8 mouse cellular contexts compared by ENCODE assay signal in genomic region chr15:5116270-5117030, GRCm38 (mm10). TPM values are rescaled to one million over a fixed set of nuclear protein-coding genes. Genes with fewer than 3 reads are reported as not detected.
A peak's percentile ranks its signal among the peaks of the same experiment; 100 is the strongest.
DNase-seq lines count a peak whose midpoint lies in the region; ATAC-seq and TF ChIP-seq lines count a peak whose summit lies in the region.

TSS of gene Rpl37 (plus strand) at chr15:5116645.

- H3K9ac ChIP-seq in forebrain, embryonic 12.5 days: peak within 1 kb of the TSS; percentile 93
- peak within 1 kb of the TSS; percentile 73 for H3K9ac ChIP-seq in heart, postnatal 0 days (replicated peaks; ENCODE audit: low read depth, low read length)
- H3K9ac ChIP-seq in liver, embryonic 16.5 days (ENCODE audit: low read depth, low read length): peak within 1 kb of the TSS; percentile 90
- H3K9ac ChIP-seq in neural tube, embryonic 13.5 days: peak within 1 kb of the TSS; percentile 97

- peaks cover 48% of the 10 kb centered on the region for H3K36me3 ChIP-seq in E14TG2a.4 (ENCODE audit: insufficient read depth, low read length)
- H3K36me3 ChIP-seq in forebrain, embryonic 12.5 days (replicated peaks): peaks cover 40% of the 10 kb centered on the region
- peaks cover 38% of the 10 kb centered on the region for H3K36me3 ChIP-seq in heart, postnatal 0 days (replicated peaks; ENCODE audit: control insufficient read depth, insufficient read depth, low read length)
- H3K36me3 ChIP-seq in liver, embryonic 16.5 days (ENCODE audit: control insufficient read depth, insufficient read depth): peaks cover 35% of the 10 kb centered on the region
- peaks cover 41% of the 10 kb centered on the region for H3K36me3 ChIP-seq in neural tube, embryonic 13.5 days
- peaks cover 4% of the 10 kb centered on the region for H3K36me3 ChIP-seq in testis, adult 2 months (ENCODE audit: control insufficient read depth, insufficient read depth, low read length)

- H3K27ac ChIP-seq in forebrain, embryonic 12.5 days: peak within 1 kb of the TSS; percentile 91
- H3K27ac ChIP-seq in heart, postnatal 0 days (ENCODE audit: low read depth): peak within 1 kb of the TSS; percentile 93
- H3K27ac ChIP-seq in liver, embryonic 16.5 days (ENCODE audit: low read length): peak within 1 kb of the TSS; percentile 93
- H3K27ac ChIP-seq in neural tube, embryonic 13.5 days (replicated peaks): peak within 1 kb of the TSS; percentile 92
- H3K27ac ChIP-seq in testis, adult 2 months (ENCODE audit: control insufficient read depth, insufficient read depth, low read depth, low read length): peak within 1 kb of the TSS; percentile 95

- H3K27me3 ChIP-seq in E14TG2a.4 (ENCODE audit: insufficient read depth, low read length): no peaks in the 10 kb centered on the region
- H3K27me3 ChIP-seq in forebrain, embryonic 12.5 days: no peaks in the 10 kb centered on the region
- H3K27me3 ChIP-seq in heart, postnatal 0 days (ENCODE audit: control insufficient read depth, insufficient read depth, low read length): no peaks in the 10 kb centered on the region
- H3K27me3 ChIP-seq in liver, embryonic 16.5 days (ENCODE audit: control insufficient read depth, insufficient read depth, low read depth, low read length): no peaks in the 10 kb centered on the region
- no peaks in the 10 kb centered on the region for H3K27me3 ChIP-seq in neural tube, embryonic 13.5 days
- no peaks in the 10 kb centered on the region for H3K27me3 ChIP-seq in testis, adult 2 months (ENCODE audit: control insufficient read depth, insufficient read depth, low read length)

- peaks cover 46% of the 10 kb centered on the region for H3K4me1 ChIP-seq in E14TG2a.4 (replicated peaks; ENCODE audit: low read depth, low read length)
- peaks cover 23% of the 10 kb centered on the region for H3K4me1 ChIP-seq in forebrain, embryonic 12.5 days
- peaks cover 14% of the 10 kb centered on the region for H3K4me1 ChIP-seq in heart, postnatal 0 days (ENCODE audit: control insufficient read depth, insufficient read depth)
- peaks cover 49% of the 10 kb centered on the region for H3K4me1 ChIP-seq in liver, embryonic 16.5 days (ENCODE audit: control insufficient read depth, low read depth, low read length)
- peaks cover 31% of the 10 kb centered on the region for H3K4me1 ChIP-seq in neural tube, embryonic 13.5 days (replicated peaks)
- peaks cover 4% of the 10 kb centered on the region for H3K4me1 ChIP-seq in testis, adult 2 months (ENCODE audit: control insufficient read depth, insufficient read depth, low read length)

- TF ChIP-seq CTCF in E14TG2a.4 (conservative IDR thresholded peaks at IDR 0.05; ENCODE audit: low read length): peak; percentile 35
- peak; percentile 62 for TF ChIP-seq CTCF in heart, postnatal 0 days (IDR thresholded peaks at IDR 0.05; ENCODE audit: low read depth)
- TF ChIP-seq CTCF in testis, adult 2 months (IDR thresholded peaks at IDR 0.05; ENCODE audit: control insufficient read depth, insufficient read depth, insufficient replicate concordance, low read depth, low read length): no peak

- DNase-seq in c-Kit-positive CD71-positive TER-119-positive erythroid progenitor cells, embryonic 14.5 days (ENCODE audit: low spot score): peak; percentile 97
- DNase-seq in heart, postnatal 0 days (ENCODE audit: low spot score): peak; percentile 98
- DNase-seq in kidney, postnatal 4 days: peak; percentile 99

- ATAC-seq in forebrain, embryonic 12.5 days (ENCODE audit: low FRiP score): peak; percentile 100
- ATAC-seq in heart, postnatal 0 days (ENCODE audit: insufficient read depth, low read depth): peak; percentile 98
- ATAC-seq in liver, embryonic 16.5 days (ENCODE audit: low read depth): peak; percentile 97
- peak; percentile 99 for ATAC-seq in neural tube, embryonic 13.5 days (ENCODE audit: low read depth)

- peak within 1 kb of the TSS; percentile 70 for H3K4me2 ChIP-seq in forebrain, embryonic 12.5 days
- H3K4me2 ChIP-seq in heart, postnatal 0 days (ENCODE audit: low read depth, low read length): peak within 1 kb of the TSS; percentile 75
- H3K4me2 ChIP-seq in liver, embryonic 16.5 days (ENCODE audit: low read depth, low read length): peak within 1 kb of the TSS; percentile 88
- H3K4me2 ChIP-seq in neural tube, embryonic 13.5 days: peak within 1 kb of the TSS; percentile 91

- no peaks in the 10 kb centered on the region for H3K9me3 ChIP-seq in E14TG2a.4 (ENCODE audit: low read length)
- H3K9me3 ChIP-seq in forebrain, embryonic 12.5 days: no peaks in the 10 kb centered on the region
- no peaks in the 10 kb centered on the region for H3K9me3 ChIP-seq in heart, postnatal 0 days (replicated peaks; ENCODE audit: control insufficient read depth, low read length)
- H3K9me3 ChIP-seq in liver, embryonic 16.5 days (replicated peaks; ENCODE audit: control insufficient read depth, low read length): no peaks in the 10 kb centered on the region
- H3K9me3 ChIP-seq in neural tube, embryonic 13.5 days: no peaks in the 10 kb centered on the region

- TF ChIP-seq POLR2A in testis, adult 2 months (IDR thresholded peaks at IDR 0.05; ENCODE audit: control insufficient read depth, low read depth, low read length): peak; percentile 82

- 0 out of 2 replicates have a peak, but pooled peaks have one; percentile 66 for TF ChIP-seq EP300 in heart, postnatal 0 days (IDR thresholded peaks at IDR 0.05; ENCODE audit: low read depth)

- H3K4me3 ChIP-seq in E14TG2a.4 (replicated peaks; ENCODE audit: low read length): peak within 1 kb of the TSS; percentile 97
- H3K4me3 ChIP-seq in forebrain, embryonic 12.5 days (replicated peaks): peak within 1 kb of the TSS; percentile 90
- peak within 1 kb of the TSS; percentile 67 for H3K4me3 ChIP-seq in heart, postnatal 0 days (ENCODE audit: low read depth, low read length)
- H3K4me3 ChIP-seq in liver, embryonic 16.5 days (ENCODE audit: low read depth, low read length): peak within 1 kb of the TSS; percentile 96
- peak within 1 kb of the TSS; percentile 96 for H3K4me3 ChIP-seq in neural tube, embryonic 13.5 days
- peak within 1 kb of the TSS; percentile 94 for H3K4me3 ChIP-seq in testis, adult 2 months (ENCODE audit: control insufficient read depth, low read depth, low read length)

- WGBS in forebrain, embryonic 12.5 days: under 1% methylated on average over 55 of the region's 55 CpGs
- WGBS in heart, postnatal 0 days: under 1% methylated on average over 48 of the region's 55 CpGs
- under 1% methylated on average over 55 of the region's 55 CpGs for WGBS in liver, embryonic 16.5 days (ENCODE audit: insufficient replicate concordance)
- under 1% methylated on average over 55 of the region's 55 CpGs for WGBS in neural tube, embryonic 13.5 days

RNA-seq across cellular contexts. Expression of gene Rpl37, which starts in this region (rescaled TPM):
- 475 and 476 TPM in 2 replicates for polyA plus RNA-seq in forebrain, embryonic 12.5 days (2016; fragmentation: Nextera tagmentation; extraction: Ambion mirVana)
- total RNA-seq in heart, postnatal 0 days (2014; rRNA removed; ENCODE audit: low replicate concordance): 154 and 164 TPM in 2 replicates
- polyA plus RNA-seq in heart, postnatal 0 days (2015; fragmentation: Nextera tagmentation; extraction: Ambion mirVana): 374 and 392 TPM in 2 replicates
- polyA plus RNA-seq in liver, embryonic 16.5 days (2015; fragmentation: Nextera tagmentation; extraction: Ambion mirVana): 249 and 306 TPM in 2 replicates
- polyA plus RNA-seq in neural tube, embryonic 13.5 days (2015; fragmentation: Nextera tagmentation; extraction: Ambion mirVana): 354 and 411 TPM in 2 replicates
- 559 and 603 TPM in 2 replicates for polyA plus RNA-seq in testis, adult 2 months (2012; rRNA removed)

Comparison
In these comparisons a context has a peak if more than half of its experiments do, and no peak if none do; other contexts are left out.
1. Peak in every context shown above with its lines: DNase-seq, ATAC-seq, H3K4me3 ChIP-seq and H3K27ac ChIP-seq.